In the genomic region with DNA sequence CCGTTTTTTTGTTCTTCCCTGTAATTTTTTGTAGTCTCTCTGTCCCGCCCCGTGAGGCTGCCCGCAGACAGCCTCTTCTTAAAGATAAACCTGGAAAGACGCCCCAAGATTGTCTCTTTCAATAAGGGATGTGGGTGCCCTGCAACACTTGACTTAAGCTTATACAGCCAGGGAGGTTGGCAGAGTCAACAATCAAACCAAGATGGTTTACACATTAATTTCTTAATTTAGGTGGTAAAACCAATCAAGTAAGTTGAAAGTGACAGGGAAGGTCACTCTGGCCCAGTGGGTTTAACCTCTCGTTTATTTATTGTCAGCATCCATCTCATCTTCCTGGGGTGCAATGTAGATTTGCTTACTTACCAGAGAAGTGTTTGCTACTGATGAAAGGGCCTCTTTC, we compare ENCODE assay signal across 8 mouse cellular contexts. TPM values are rescaled to one million over a fixed set of nuclear protein-coding genes. Genes with fewer than 3 reads are reported as not detected.
A peak's percentile ranks its signal among the peaks of the same experiment; 100 is the strongest.
DNase-seq lines count a peak whose midpoint lies in the region; ATAC-seq lines count a peak whose summit lies in the region.

No protein-coding gene starts in this region.

- no peak for ATAC-seq in erythroblast, adult 5-6 weeks (replicated peaks; ENCODE audit: low FRiP score, poor library complexity, severe bottlenecking)
- ATAC-seq in liver, embryonic 11.5 days (replicated peaks; ENCODE audit: low FRiP score), result no peak

- peak; percentile 23 for DNase-seq in 3T3-L1 (ENCODE audit: low read depth, low spot score)
- DNase-seq in forebrain, embryonic 10.5 days (ENCODE audit: extremely low spot score, low spot score), result no peak
- no peak for DNase-seq in liver, embryonic 11.5 days (ENCODE audit: low spot score)
- no peak for DNase-seq in natural killer cell, adult 2 months (ENCODE audit: low spot score in 2 of 2)
- no peak for DNase-seq in cerebellum, postnatal 36 days
- no peak for DNase-seq in adrenal gland, adult 2 months

- H3K4me3 ChIP-seq in erythroblast, embryonic 14.5 days (replicated peaks), result peak overlapping the region; percentile 73
- H3K4me3 ChIP-seq in forebrain, embryonic 10.5 days, result peak overlapping the region; percentile 85
- peak overlapping the region; percentile 83 for H3K4me3 ChIP-seq in liver, embryonic 11.5 days (ENCODE audit: low read depth, low read length)

- 6% methylated on average over 6 of the region's 6 CpGs for WGBS in forebrain, embryonic 10.5 days
- WGBS in liver, embryonic 11.5 days, result 5% methylated on average over 6 of the region's 6 CpGs

- H3K27me3 ChIP-seq in erythroblast, embryonic 14.5 days (ENCODE audit: control insufficient read depth), result no peaks in the 10 kb centered on the region
- no peaks in the 10 kb centered on the region for H3K27me3 ChIP-seq in forebrain, embryonic 10.5 days (ENCODE audit: poor library complexity, severe bottlenecking)
- H3K27me3 ChIP-seq in liver, embryonic 11.5 days (replicated peaks; ENCODE audit: control insufficient read depth, insufficient read depth, low read length), result no peaks in the 10 kb centered on the region

- H3K9ac ChIP-seq in liver, embryonic 11.5 days (ENCODE audit: low read depth, low read length), result peak overlapping the region; percentile 84

- no peaks in the 10 kb centered on the region for H3K9me3 ChIP-seq in erythroblast, embryonic 14.5 days (ENCODE audit: control insufficient read depth, low read length)
- H3K9me3 ChIP-seq in forebrain, embryonic 10.5 days, result no peaks in the 10 kb centered on the region
- no peaks in the 10 kb centered on the region for H3K9me3 ChIP-seq in liver, embryonic 11.5 days (ENCODE audit: control insufficient read depth, low read length)

- peaks cover 42% of the 10 kb centered on the region for H3K4me1 ChIP-seq in erythroblast, embryonic 14.5 days (ENCODE audit: control insufficient read depth)
- H3K4me1 ChIP-seq in forebrain, embryonic 10.5 days, result peaks cover 22% of the 10 kb centered on the region
- peaks cover 8% of the 10 kb centered on the region for H3K4me1 ChIP-seq in liver, embryonic 11.5 days (replicated peaks; ENCODE audit: control insufficient read depth, insufficient read depth, low read length)

- H3K36me3 ChIP-seq in erythroblast, embryonic 14.5 days (ENCODE audit: control insufficient read depth), result peaks cover 12% of the 10 kb centered on the region
- peaks cover 21% of the 10 kb centered on the region for H3K36me3 ChIP-seq in forebrain, embryonic 10.5 days (replicated peaks)
- peaks cover 2% of the 10 kb centered on the region; the same call in 1 of the 2 replicates for H3K36me3 ChIP-seq in liver, embryonic 11.5 days (ENCODE audit: control insufficient read depth, insufficient read depth, low read length)

- H3K4me2 ChIP-seq in liver, embryonic 11.5 days, result peak overlapping the region; percentile 96

- H3K27ac ChIP-seq in forebrain, embryonic 10.5 days, result peak overlapping the region; percentile 97
- H3K27ac ChIP-seq in liver, embryonic 11.5 days (ENCODE audit: low read depth, low read length), result no peak overlapping the region

RNA-seq across cellular contexts. Expression of gene Tmco3, which starts 0.7 kb away (rescaled TPM):
- polyA plus RNA-seq in erythroblast, embryonic 14.5 days (2012), result 0.45 and 0.50 TPM in 2 replicates
- 7.1 and 12.3 TPM in 2 replicates for total RNA-seq in erythroblast, adult 5-6 weeks (2015; ENCODE audit: low replicate concordance)
- total RNA-seq in erythroblast, adult 5-6 weeks (2017; ENCODE audit: low replicate concordance), result 6.1 and 9.4 TPM in 2 replicates
- 34.0 and 34.5 TPM in 2 replicates for polyA plus RNA-seq in forebrain, embryonic 10.5 days (2016; fragmentation: Nextera tagmentation; extraction: Ambion mirVana)
- polyA plus RNA-seq in liver, embryonic 11.5 days (2014; fragmentation: Nextera tagmentation; extraction: Ambion mirVana), result 18.8 and 19.7 TPM in 2 replicates
- total RNA-seq in adrenal gland, adult 2 months (2021), result 10 to 100 TPM; 27.1 to 35.5 TPM
- polyA plus RNA-seq in adrenal gland, adult 2 months (2012; rRNA removed), result 41.1 and 44.8 TPM in 2 replicates

RNA-seq across cellular contexts. Expression of gene Dcun1d2, which starts 0.7 kb away (rescaled TPM):
- polyA plus RNA-seq in erythroblast, embryonic 14.5 days (2012), result 0.21 and 0.34 TPM in 2 replicates
- 0.42 and 9.2 TPM in 2 replicates for total RNA-seq in erythroblast, adult 5-6 weeks (2015; ENCODE audit: low replicate concordance)
- total RNA-seq in erythroblast, adult 5-6 weeks (2017; ENCODE audit: low replicate concordance), result 4.2 and 5.4 TPM in 2 replicates
- polyA plus RNA-seq in forebrain, embryonic 10.5 days (2016; fragmentation: Nextera tagmentation; extraction: Ambion mirVana), result 24.6 and 26.9 TPM in 2 replicates
- polyA plus RNA-seq in liver, embryonic 11.5 days (2014; fragmentation: Nextera tagmentation; extraction: Ambion mirVana), result 20.9 and 22.0 TPM in 2 replicates
- 10 to 100 TPM; 28.3 to 36.2 TPM for total RNA-seq in adrenal gland, adult 2 months (2021)
- 23.3 and 24.9 TPM in 2 replicates for polyA plus RNA-seq in adrenal gland, adult 2 months (2012; rRNA removed)

RNA-seq across cellular contexts. Expression of gene Adprhl1, which starts 34.7 kb away (rescaled TPM):
- not detected in 2 replicates for polyA plus RNA-seq in erythroblast, embryonic 14.5 days (2012)
- total RNA-seq in erythroblast, adult 5-6 weeks (2015; ENCODE audit: low replicate concordance), result not detected in 2 replicates
- total RNA-seq in erythroblast, adult 5-6 weeks (2017; ENCODE audit: low replicate concordance), result 0.43 TPM in 1 of 2 replicates, not detected in the other
- 0.16 TPM in 1 of 2 replicates, not detected in the other for polyA plus RNA-seq in forebrain, embryonic 10.5 days (2016; fragmentation: Nextera tagmentation; extraction: Ambion mirVana)
- 0.70 TPM in 1 of 2 replicates, not detected in the other for polyA plus RNA-seq in liver, embryonic 11.5 days (2014; fragmentation: Nextera tagmentation; extraction: Ambion mirVana)
- total RNA-seq in adrenal gland, adult 2 months (2021), result 1 to 10 TPM in 1 of 2 experiments, under 1 TPM in 1; 0.93 to 5.4 TPM
- polyA plus RNA-seq in adrenal gland, adult 2 months (2012; rRNA removed), result 0.38 and 2.0 TPM in 2 replicates

RNA-seq across cellular contexts. Expression of gene Tfdp1, which starts 49.9 kb away (rescaled TPM):
- 1.4 and 2.2 TPM in 2 replicates for polyA plus RNA-seq in erythroblast, embryonic 14.5 days (2012)
- 90.5 and 105 TPM in 2 replicates for total RNA-seq in erythroblast, adult 5-6 weeks (2015; ENCODE audit: low replicate concordance)
- total RNA-seq in erythroblast, adult 5-6 weeks (2017; ENCODE audit: low replicate concordance), result 73.9 and 76.0 TPM in 2 replicates
- polyA plus RNA-seq in forebrain, embryonic 10.5 days (2016; fragmentation: Nextera tagmentation; extraction: Ambion mirVana), result 208 and 215 TPM in 2 replicates
- polyA plus RNA-seq in liver, embryonic 11.5 days (2014; fragmentation: Nextera tagmentation; extraction: Ambion mirVana), result 217 and 230 TPM in 2 replicates
- total RNA-seq in adrenal gland, adult 2 months (2021), result 10 to 100 TPM; 62.7 to 67.1 TPM
- polyA plus RNA-seq in adrenal gland, adult 2 months (2012; rRNA removed), result 12.6 and 15.3 TPM in 2 replicates

Comparison
In these comparisons a context has a peak if more than half of its experiments do, and no peak if none do; other contexts are left out.
1. RNA of gene Tmco3, which starts 0.7 kb away (polyA plus RNA-seq): 41.1 to 44.8 TPM in adrenal gland, adult 2 months, 34.0 to 34.5 TPM in forebrain, embryonic 10.5 days and 18.8 to 19.7 TPM in liver, embryonic 11.5 days; 0.45 to 0.50 TPM in erythroblast, embryonic 14.5 days; every median in the first group is over 10 times any median in the second.
2. RNA of gene Dcun1d2, which starts 0.7 kb away (polyA plus RNA-seq): 23.3 to 24.9 TPM in adrenal gland, adult 2 months, 24.6 to 26.9 TPM in forebrain, embryonic 10.5 days and 20.9 to 22.0 TPM in liver, embryonic 11.5 days; 0.21 to 0.34 TPM in erythroblast, embryonic 14.5 days; every median in the first group is over 10 times any median in the second.
3. Peak in every context shown above with its lines, with median percentiles within 50 percentile points of each other: H3K4me3 ChIP-seq.